Comparison of ENCODE assay signal across 10 mouse cellular contexts in the genomic region with DNA sequence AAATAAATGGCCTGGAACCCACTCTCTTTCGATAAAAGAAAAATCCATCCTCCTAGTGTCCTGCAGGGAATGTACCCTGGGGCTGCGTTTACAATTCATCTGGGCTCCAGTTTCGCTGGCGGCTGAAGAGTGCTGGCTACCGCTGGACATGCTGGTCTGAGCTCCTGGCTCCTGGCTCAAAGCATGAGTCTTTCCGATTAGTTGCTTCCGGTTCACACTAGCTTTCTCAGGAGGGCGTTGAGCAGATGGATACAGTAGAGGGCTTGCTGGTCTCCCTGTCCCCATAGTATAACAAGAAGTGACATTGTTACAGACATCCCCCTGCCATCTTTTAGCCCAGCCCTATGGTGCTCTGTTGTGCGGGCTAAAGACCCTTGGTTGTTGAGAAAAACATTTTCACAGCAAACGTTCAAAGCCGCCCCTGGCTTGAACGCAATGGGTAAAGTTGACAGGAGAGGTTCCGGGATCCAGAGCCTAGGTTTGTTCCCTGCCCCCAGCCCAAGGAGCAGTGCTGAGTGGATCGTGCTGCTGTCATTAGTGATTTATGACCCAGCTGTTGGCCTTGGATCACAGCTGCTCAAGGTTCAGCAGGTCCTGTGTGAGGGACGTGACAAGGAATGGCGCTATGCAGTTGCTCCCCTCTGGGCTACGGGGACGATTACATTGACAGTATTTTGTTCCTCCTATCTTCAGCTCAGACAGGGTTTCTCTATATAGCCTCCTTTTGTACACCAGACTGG. TPM values are rescaled to one million over a fixed set of nuclear protein-coding genes. Genes with fewer than 3 reads are reported as not detected.
DNase-seq lines count a peak whose midpoint lies in the region; ATAC-seq and TF ChIP-seq lines count a peak whose summit lies in the region.
"Had no signal": no experiment of that assay in that cellular context is flagged by ENCODE, and none has a peak within 500 bp of the region (broad histone marks: within the 10 kb centered on the region; RNA-seq: fewer than 3 reads in every experiment).

No protein-coding gene starts in this region.

- TF ChIP-seq EP300 in stomach, postnatal 0 days (optimal IDR thresholded peaks at IDR 0.05) = no peak

- WGBS in lung, embryonic 14.5 days = 28% methylated on average over 18 of the region's 18 CpGs
- WGBS in kidney, embryonic 15.5 days = 22% methylated on average over 18 of the region's 18 CpGs
- 32% methylated on average over 18 of the region's 18 CpGs for WGBS in stomach, postnatal 0 days
- WGBS in midbrain, embryonic 16.5 days = 80% methylated on average over 18 of the region's 18 CpGs
- WGBS in forebrain, embryonic 13.5 days = 84% methylated on average over 18 of the region's 18 CpGs

- H3K4me3 ChIP-seq in lung, embryonic 14.5 days (ENCODE audit: low read depth, low read length) = no peak overlapping the region
- H3K4me3 ChIP-seq in kidney, embryonic 15.5 days (replicated peaks) = peak overlapping the region; percentile 0; the same call in 1 of the 2 replicates
- H3K4me3 ChIP-seq in stomach, postnatal 0 days (ENCODE audit: low read depth, low read length) = no peak overlapping the region
- H3K4me3 ChIP-seq in midbrain, embryonic 16.5 days (ENCODE audit: low read depth, low read length) = no peak overlapping the region
- no peak overlapping the region for H3K4me3 ChIP-seq in forebrain, embryonic 13.5 days
- H3K4me3 ChIP-seq: midbrain, embryonic 10.5 days had no signal

- no peak for TF ChIP-seq CTCF in lung, embryonic 14.5 days (IDR thresholded peaks at IDR 0.05; ENCODE audit: low read depth)
- TF ChIP-seq CTCF in stomach, postnatal 0 days (IDR thresholded peaks at IDR 0.05; ENCODE audit: low read depth) = no peak

- no peaks in the 10 kb centered on the region for H3K9me3 ChIP-seq in lung, embryonic 14.5 days (ENCODE audit: low read depth, low read length)
- no peaks in the 10 kb centered on the region for H3K9me3 ChIP-seq in kidney, embryonic 15.5 days (replicated peaks)
- no peaks in the 10 kb centered on the region for H3K9me3 ChIP-seq in stomach, postnatal 0 days (ENCODE audit: control insufficient read depth, low read length)
- no peaks in the 10 kb centered on the region for H3K9me3 ChIP-seq in midbrain, embryonic 16.5 days (replicated peaks; ENCODE audit: control insufficient read depth, low read length, poor library complexity, severe bottlenecking)
- H3K9me3 ChIP-seq in forebrain, embryonic 13.5 days (replicated peaks) = no peaks in the 10 kb centered on the region
- H3K9me3 ChIP-seq: midbrain, embryonic 10.5 days had no signal

- H3K4me2 ChIP-seq in lung, embryonic 14.5 days = peak overlapping the region; percentile 26
- peak overlapping the region; percentile 50 for H3K4me2 ChIP-seq in kidney, embryonic 15.5 days
- H3K4me2 ChIP-seq in stomach, postnatal 0 days (replicated peaks; ENCODE audit: low read depth) = 0 out of 2 replicates have a peak overlapping the region, but pooled peaks have one; percentile 3
- H3K4me2 ChIP-seq in midbrain, embryonic 16.5 days (ENCODE audit: low read length) = no peak overlapping the region
- H3K4me2 ChIP-seq in forebrain, embryonic 13.5 days = no peak overlapping the region

- H3K9ac ChIP-seq in lung, embryonic 14.5 days = no peak overlapping the region
- H3K9ac ChIP-seq in kidney, embryonic 15.5 days = no peak overlapping the region
- H3K9ac ChIP-seq in stomach, postnatal 0 days (ENCODE audit: low read length) = no peak overlapping the region
- H3K9ac ChIP-seq in midbrain, embryonic 16.5 days (ENCODE audit: low read depth, low read length) = no peak overlapping the region
- no peak overlapping the region for H3K9ac ChIP-seq in forebrain, embryonic 13.5 days

- no peak overlapping the region for H3K27ac ChIP-seq in lung, embryonic 14.5 days (ENCODE audit: low read depth)
- H3K27ac ChIP-seq in kidney, embryonic 15.5 days = no peak overlapping the region
- no peak overlapping the region for H3K27ac ChIP-seq in stomach, postnatal 0 days (replicated peaks)
- no peak overlapping the region for H3K27ac ChIP-seq in midbrain, embryonic 16.5 days (ENCODE audit: low read length)
- no peak overlapping the region for H3K27ac ChIP-seq in forebrain, embryonic 13.5 days
- H3K27ac ChIP-seq: midbrain, embryonic 10.5 days had no signal

- DNase-seq in lung, embryonic 14.5 days = peak; percentile 42
- DNase-seq in lung, adult 18-20 months = no peak
- DNase-seq in embryo, embryonic 9.5 days (ENCODE audit: extremely low spot score) = peak; percentile 26
- no peak for DNase-seq in stomach, postnatal 0 days (ENCODE audit: low spot score)
- no peak for DNase-seq in thymus, postnatal 10 days (ENCODE audit: low spot score in 2 of 2)
- DNase-seq: thymus, adult 2 months had no signal

- no peak for ATAC-seq in lung, embryonic 14.5 days (ENCODE audit: insufficient read depth)
- ATAC-seq in kidney, embryonic 15.5 days (replicated peaks; ENCODE audit: low FRiP score) = peak; percentile 62; the same call in 1 of the 2 replicates
- ATAC-seq in stomach, postnatal 0 days (ENCODE audit: low FRiP score, low TSS enrichment) = no peak
- no peak for ATAC-seq in midbrain, embryonic 16.5 days
- ATAC-seq in forebrain, embryonic 13.5 days = no peak

- H3K36me3 ChIP-seq in lung, embryonic 14.5 days (ENCODE audit: insufficient read depth) = no peaks in the 10 kb centered on the region
- H3K36me3 ChIP-seq in kidney, embryonic 15.5 days = no peaks in the 10 kb centered on the region
- no peaks in the 10 kb centered on the region for H3K36me3 ChIP-seq in stomach, postnatal 0 days (ENCODE audit: control insufficient read depth, insufficient read depth, low read length)
- no peaks in the 10 kb centered on the region for H3K36me3 ChIP-seq in midbrain, embryonic 16.5 days (ENCODE audit: control insufficient read depth, insufficient read depth, low read length)
- H3K36me3 ChIP-seq in forebrain, embryonic 13.5 days (ENCODE audit: poor library complexity, severe bottlenecking) = no peaks in the 10 kb centered on the region
- H3K36me3 ChIP-seq: midbrain, embryonic 10.5 days had no signal

- H3K27me3 ChIP-seq in lung, embryonic 14.5 days (ENCODE audit: insufficient read depth, low read length) = no peaks in the 10 kb centered on the region
- H3K27me3 ChIP-seq in kidney, embryonic 15.5 days = no peaks in the 10 kb centered on the region
- no peaks in the 10 kb centered on the region for H3K27me3 ChIP-seq in stomach, postnatal 0 days (ENCODE audit: control insufficient read depth, insufficient read depth, low read length)
- no peaks in the 10 kb centered on the region for H3K27me3 ChIP-seq in midbrain, embryonic 16.5 days (ENCODE audit: control insufficient read depth, insufficient read depth, low read depth, low read length)
- H3K27me3 ChIP-seq in forebrain, embryonic 13.5 days = no peaks in the 10 kb centered on the region

- H3K4me1 ChIP-seq in lung, embryonic 14.5 days (ENCODE audit: insufficient read depth) = no peaks in the 10 kb centered on the region
- peaks cover 10% of the 10 kb centered on the region for H3K4me1 ChIP-seq in kidney, embryonic 15.5 days
- H3K4me1 ChIP-seq in stomach, postnatal 0 days (replicated peaks; ENCODE audit: control insufficient read depth, insufficient read depth) = no peaks in the 10 kb centered on the region
- no peaks in the 10 kb centered on the region for H3K4me1 ChIP-seq in midbrain, embryonic 16.5 days (ENCODE audit: control insufficient read depth, insufficient read depth, low read length)
- no peaks in the 10 kb centered on the region for H3K4me1 ChIP-seq in forebrain, embryonic 13.5 days
- H3K4me1 ChIP-seq: midbrain, embryonic 10.5 days had no signal

RNA-seq across cellular contexts. Expression of a gene that starts 30.4 kb away (rescaled TPM):
- polyA plus RNA-seq in lung, embryonic 14.5 days (2014; fragmentation: Nextera tagmentation; extraction: Ambion mirVana) = 22.6 and 25.0 TPM in 2 replicates
- polyA plus RNA-seq in kidney, embryonic 15.5 days (2015; fragmentation: Nextera tagmentation; extraction: Ambion mirVana) = 18.6 and 19.0 TPM in 2 replicates
- polyA plus RNA-seq in stomach, postnatal 0 days (2015; fragmentation: Nextera tagmentation; extraction: Ambion mirVana) = 6.0 and 8.5 TPM in 2 replicates
- 18.9 and 21.2 TPM in 2 replicates for polyA plus RNA-seq in midbrain, embryonic 16.5 days (2015; fragmentation: Nextera tagmentation; extraction: Ambion mirVana)
- polyA plus RNA-seq in forebrain, embryonic 13.5 days (2015; fragmentation: Nextera tagmentation; extraction: Ambion mirVana) = 19.9 and 20.7 TPM in 2 replicates

Comparison
In these comparisons a context has a peak if more than half of its experiments do, and no peak if none do; other contexts are left out.
1. DNase-seq: peak in lung, embryonic 14.5 days (single experiment) and embryo, embryonic 9.5 days (single experiment); none in lung, adult 18-20 months (0 of 2), stomach, postnatal 0 days (single experiment) and thymus, postnatal 10 days (0 of 2).
2. H3K4me2 ChIP-seq: peak in lung, embryonic 14.5 days (single experiment), kidney, embryonic 15.5 days (single experiment) and stomach, postnatal 0 days (single experiment); none in midbrain, embryonic 16.5 days (single experiment) and forebrain, embryonic 13.5 days (single experiment).